Mouse (Mus musculus): ENCODE measurements around the gene Mtmr4.

GRCm38 (mm10) chr11:87581161-87581865 lies 10.6 kb upstream of the Mtmr4 start:
- TF ChIP-seq CTCF (IDR thresholded peaks at IDR 0.05; ENCODE audit: low read depth, low read length) = no peak
- TF ChIP-seq POLR2A (IDR thresholded peaks at IDR 0.05; ENCODE audit: insufficient read depth, low read length) = no peak
- TF ChIP-seq EP300 (IDR thresholded peaks at IDR 0.05; ENCODE audit: insufficient read depth, low read depth, low read length) = no peak

All from ES-Bruce4 (cell line).